17 mouse cellular contexts compared by ENCODE assay signal in the genomic region with DNA sequence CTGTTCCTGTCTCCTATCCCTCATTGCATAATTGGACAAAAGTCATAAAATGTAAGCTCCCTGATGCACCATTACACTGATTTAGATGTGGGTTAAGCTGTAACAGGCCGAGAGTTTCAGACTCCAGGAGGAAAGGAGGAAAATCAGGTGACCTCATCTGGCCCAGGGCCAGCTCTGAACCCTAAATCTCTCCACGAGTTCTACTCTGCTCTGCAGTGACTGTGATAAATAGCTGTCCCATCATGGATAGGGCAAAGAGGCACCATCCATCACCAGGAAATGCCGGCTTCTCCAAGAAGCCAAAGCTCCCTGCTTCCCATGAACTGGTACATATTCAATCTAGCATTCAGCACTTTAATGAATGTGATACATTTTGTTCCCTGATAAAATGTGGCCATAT.
DNase-seq lines count a peak whose midpoint lies in the region; ATAC-seq lines count a peak whose summit lies in the region.
"Had no signal": no experiment of that assay in that cellular context is flagged by ENCODE, and none has a peak within 500 bp of the region (broad histone marks: within the 10 kb centered on the region; RNA-seq: fewer than 3 reads in every experiment).

No protein-coding gene starts in this region.

- no peak overlapping the region for H3K9ac ChIP-seq in kidney, embryonic 16.5 days (replicated peaks; ENCODE audit: low read length)
- no peak overlapping the region for H3K9ac ChIP-seq in neural tube, embryonic 14.5 days (replicated peaks; ENCODE audit: low read depth, low read length)
- H3K9ac ChIP-seq: forebrain, embryonic 15.5 days; limb, embryonic 12.5 days; liver, embryonic 14.5 days; lung, embryonic 15.5 days; midbrain, embryonic 12.5 days had no signal

- no peaks in the 10 kb centered on the region for H3K27me3 ChIP-seq in kidney, embryonic 16.5 days (ENCODE audit: insufficient read depth, low read length)
- no peaks in the 10 kb centered on the region for H3K27me3 ChIP-seq in neural tube, embryonic 14.5 days (ENCODE audit: control insufficient read depth, insufficient read depth, low read length)
- H3K27me3 ChIP-seq: forebrain, embryonic 15.5 days; limb, embryonic 12.5 days; lung, embryonic 15.5 days; midbrain, embryonic 12.5 days had no signal

- H3K36me3 ChIP-seq in kidney, embryonic 16.5 days (ENCODE audit: insufficient read depth, low read length): no peaks in the 10 kb centered on the region
- no peaks in the 10 kb centered on the region for H3K36me3 ChIP-seq in neural tube, embryonic 14.5 days (ENCODE audit: control insufficient read depth, insufficient read depth, low read length)
- H3K36me3 ChIP-seq: forebrain, embryonic 15.5 days; hindbrain, embryonic 10.5 days; limb, embryonic 12.5 days; lung, embryonic 15.5 days; midbrain, embryonic 12.5 days had no signal

- H3K9me3 ChIP-seq in kidney, embryonic 16.5 days (ENCODE audit: low read length): no peaks in the 10 kb centered on the region
- H3K9me3 ChIP-seq in neural tube, embryonic 14.5 days (ENCODE audit: control insufficient read depth, low read length): no peaks in the 10 kb centered on the region
- H3K9me3 ChIP-seq: forebrain, embryonic 15.5 days; hindbrain, embryonic 10.5 days; limb, embryonic 12.5 days; lung, embryonic 15.5 days; midbrain, embryonic 12.5 days had no signal

- peak overlapping the region; percentile 10; the same call in 1 of the 2 replicates for H3K27ac ChIP-seq in kidney, embryonic 16.5 days (ENCODE audit: low read length)
- no peak overlapping the region for H3K27ac ChIP-seq in neural tube, embryonic 14.5 days (ENCODE audit: low read depth, low read length)
- H3K27ac ChIP-seq: forebrain, embryonic 15.5 days; hindbrain, embryonic 10.5 days; limb, embryonic 12.5 days; liver, embryonic 14.5 days; lung, embryonic 15.5 days; midbrain, embryonic 12.5 days had no signal

- H3K4me2 ChIP-seq in kidney, embryonic 16.5 days (replicated peaks; ENCODE audit: low read depth, low read length): no peak overlapping the region
- no peak overlapping the region for H3K4me2 ChIP-seq in neural tube, embryonic 14.5 days (ENCODE audit: low read depth, low read length)
- H3K4me2 ChIP-seq: forebrain, embryonic 15.5 days; limb, embryonic 12.5 days; lung, embryonic 15.5 days; midbrain, embryonic 12.5 days had no signal

- ATAC-seq in kidney, embryonic 16.5 days (ENCODE audit: low FRiP score, low TSS enrichment): peak; percentile 58; the same call in 1 of the 2 replicates
- ATAC-seq in neural tube, embryonic 14.5 days (ENCODE audit: low read depth): peak; percentile 80; the same call in 1 of the 2 replicates
- ATAC-seq in monocyte, adult 5-6 weeks (replicated peaks; ENCODE audit: insufficient number of reproducible peaks, low FRiP score, low TSS enrichment, poor library complexity, severe bottlenecking): no peak
- no peak for ATAC-seq in inflammation-experienced regulatory T-cells, adult 6 months
- ATAC-seq: forebrain, embryonic 15.5 days had no signal

- 11% methylated on average over 3 of the region's 3 CpGs for WGBS in kidney, embryonic 16.5 days
- WGBS in neural tube, embryonic 14.5 days: 11% methylated on average over 3 of the region's 3 CpGs

- peaks cover 21% of the 10 kb centered on the region; the same call in 1 of the 2 replicates for H3K4me1 ChIP-seq in kidney, embryonic 16.5 days (ENCODE audit: insufficient read depth, low read length)
- H3K4me1 ChIP-seq in neural tube, embryonic 14.5 days (ENCODE audit: control insufficient read depth, insufficient read depth, low read length): no peaks in the 10 kb centered on the region
- H3K4me1 ChIP-seq: limb, embryonic 12.5 days had no signal

- DNase-seq in kidney, adult 18-20 months: no peak
- DNase-seq in embryo, embryonic 11 days: peak; percentile 50
- DNase-seq in kidney, postnatal 4 days: peak; percentile 39 to 45
- DNase-seq: cerebellum, adult 8-10 months; gastrocnemius, postnatal 25 days; right cerebral cortex, postnatal 4 days; thymus, adult 2 months had no signal

- H3K4me3 ChIP-seq in kidney, embryonic 16.5 days (ENCODE audit: low read length): no peak overlapping the region
- H3K4me3 ChIP-seq in neural tube, embryonic 14.5 days (ENCODE audit: low read depth, low read length): no peak overlapping the region
- H3K4me3 ChIP-seq: forebrain, embryonic 15.5 days; hindbrain, embryonic 10.5 days; limb, embryonic 12.5 days; lung, embryonic 15.5 days; midbrain, embryonic 12.5 days had no signal

Comparison
In these comparisons a context has a peak if more than half of its experiments do, and no peak if none do; other contexts are left out.
1. ATAC-seq: peak in kidney, embryonic 16.5 days (single experiment) and neural tube, embryonic 14.5 days (single experiment); none in monocyte, adult 5-6 weeks (single experiment) and inflammation-experienced regulatory T-cells, adult 6 months (single experiment).